Mouse (Mus musculus) gastrocnemius, postnatal 25 days (tissue): ENCODE data around the gene Myo5c. TPM values are rescaled to one million over a fixed set of nuclear protein-coding genes. Genes with fewer than 3 reads are reported as not detected.

Experiments used
- DNase-seq: peaks from one replicate; pipeline ENCODE4 v3.0.0; 2022
- total RNA-seq, 2 experiments: library from RNA; stranded (reverse); gene quantifications; 1 replicate in 1 of 2; 2 replicates in 1 of 2; pipeline ENCODE4 v1.2.3; 2021

Myo5c gene
- total RNA-seq, 2 experiments from 2014 or later = 6.7 to 7.6 TPM

GRCm38 (mm10) chr9:75322099-75322885 lies 90.5 kb downstream of the Myo5c start:
- no peak for DNase-seq

GRCm38 (mm10) chr9:75328047-75328446 lies 96.2 kb downstream of the Myo5c start:
- no peak for DNase-seq

GRCm38 (mm10) chr9:75330821-75331220 lies 99.0 kb downstream of the Myo5c start:
- no peak for DNase-seq

- no peak for DNase-seq
Measured at GRCm38 (mm10) chr9:75334440-75334839, 102.6 kb downstream of the Myo5c start.

- no peak for DNase-seq
Measured at GRCm38 (mm10) chr9:75338016-75338415, 106.2 kb downstream of the Myo5c start.

- no peak for DNase-seq
Measured at GRCm38 (mm10) chr9:75342433-75342832, 110.6 kb downstream of the Myo5c start.

GRCm38 (mm10) chr9:75347458-75347857 lies 115.6 kb downstream of the Myo5c start, which contains the start of gene Bcl2l10:
TSS of gene Bcl2l10 (plus strand) at chr9:75347758.
- no peak for DNase-seq

GRCm38 (mm10) chr9:75348066-75348465 lies 116.2 kb downstream of the Myo5c start:
- DNase-seq = no peak

- DNase-seq = no peak
Measured at GRCm38 (mm10) chr9:75348641-75349040, 116.8 kb downstream of the Myo5c start.

GRCm38 (mm10) chr9:75353094-75353493 lies 121.3 kb downstream of the Myo5c start:
- no peak for DNase-seq

Other genes with a start within 250 kb of the Myo5c start
- gene Arpp19, start 194.4 kb upstream of the Myo5c start, total RNA-seq = 100 to 1,000 TPM; 119 to 149 TPM
- 1 to 10 TPM; 8.3 to 8.6 TPM for gene Myo5a, start 161.0 kb upstream of the Myo5c start, total RNA-seq
- gene Gnb5, start 74.3 kb downstream of the Myo5c start, total RNA-seq = 10 to 100 TPM; 11.6 to 16.9 TPM
- not detected for gene Bcl2l10, start 115.7 kb downstream of the Myo5c start, total RNA-seq
- 10 to 100 TPM; 25.9 to 30.0 TPM for gene Mapk6, start 178.0 kb downstream of the Myo5c start, total RNA-seq
- 10 to 100 TPM; 12.3 to 21.3 TPM for gene Leo1, start 209.5 kb downstream of the Myo5c start, total RNA-seq